Mouse (Mus musculus): ENCODE results near the gene Mllt1. TPM values are rescaled to one million over a fixed set of nuclear protein-coding genes. Genes with fewer than 3 reads are reported as not detected.
A peak's percentile ranks its signal among the peaks of the same experiment; 100 is the strongest.

Gene Mllt1
- polyA plus RNA-seq, 1 experiment, result 149 TPM

DNA sequence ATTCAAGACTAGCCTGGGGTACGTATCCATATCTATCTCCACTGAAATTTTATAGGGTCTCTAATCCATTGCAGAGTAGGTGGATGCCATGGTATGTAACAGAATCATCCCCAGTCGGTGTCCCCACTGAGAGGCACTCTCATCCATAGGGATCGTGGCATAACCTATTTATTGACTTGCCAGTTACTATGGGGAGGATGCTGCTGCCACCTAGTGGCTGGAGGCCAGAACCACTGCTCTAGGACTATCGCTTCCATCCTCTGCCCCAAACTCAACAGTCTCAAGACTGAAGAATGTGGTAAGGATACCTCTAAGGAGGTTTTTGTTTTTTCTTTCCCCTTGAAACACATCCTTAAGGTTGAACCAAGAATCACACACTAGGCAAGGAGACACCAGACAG is 77.0 kb downstream of the Mllt1 start:
- TF ChIP-seq CTCF (IDR thresholded peaks at IDR 0.05; ENCODE audit: borderline replicate concordance, extremely low read depth, insufficient read depth, insufficient read length), result peak; percentile 81; the same call in 1 of the 2 replicates
- TF ChIP-seq POLR2A (IDR thresholded peaks at IDR 0.05; ENCODE audit: borderline replicate concordance, extremely low read depth, insufficient read depth, insufficient read length, poor library complexity, severe bottlenecking), result no peak
- DNase-seq (ENCODE audit: low read depth), result peak; percentile 70

DNA sequence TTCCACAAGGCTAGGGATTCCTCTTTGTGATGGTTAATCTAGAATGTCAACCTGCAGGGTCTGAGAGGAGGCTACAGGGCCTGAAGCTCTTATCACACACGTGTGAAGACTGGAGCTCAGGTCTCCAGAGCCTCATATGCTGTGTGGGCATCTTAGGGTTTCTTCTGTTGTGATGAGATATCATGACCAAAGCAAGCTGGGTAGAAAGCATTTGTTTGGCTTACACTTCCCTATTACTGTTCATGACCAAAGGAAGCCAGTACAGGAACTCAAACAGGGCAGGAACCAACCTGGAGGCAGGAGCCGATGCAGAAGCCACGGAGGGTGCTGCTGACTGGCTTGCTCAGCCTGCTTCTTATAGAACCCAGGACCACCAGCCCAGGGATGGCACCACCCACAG is 79.8 kb downstream of the Mllt1 start:
- no peak for DNase-seq (ENCODE audit: low read depth)

DNA sequence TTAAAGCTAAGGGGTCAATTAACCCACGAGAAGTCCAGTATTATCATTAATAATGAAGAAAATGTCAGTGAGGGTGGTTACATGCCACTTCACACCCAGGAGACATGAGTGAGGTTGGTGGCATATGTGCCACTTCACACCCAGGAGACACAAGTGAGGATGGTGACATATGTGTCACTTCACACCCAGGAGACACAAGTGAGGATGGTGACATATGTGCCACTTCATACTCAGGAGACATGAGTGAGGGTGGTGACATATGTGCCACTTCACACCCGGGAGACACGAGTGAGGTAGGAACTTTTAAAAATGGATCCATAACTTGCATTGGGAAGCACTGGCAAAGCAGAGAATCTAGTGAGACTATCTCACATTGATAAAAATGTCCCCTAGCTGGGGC is 84.0 kb downstream of the Mllt1 start:
- TF ChIP-seq POLR2A (IDR thresholded peaks at IDR 0.05; ENCODE audit: borderline replicate concordance, extremely low read depth, insufficient read depth, insufficient read length, poor library complexity, severe bottlenecking) (no peak), CTCF (IDR thresholded peaks at IDR 0.05; ENCODE audit: borderline replicate concordance, extremely low read depth, insufficient read depth, insufficient read length) (no peak)
- DNase-seq (ENCODE audit: low read depth), result peak; percentile 58

More for the DNA sequence above, 79.8 kb downstream of the Mllt1 start:
- TF ChIP-seq CTCF (IDR thresholded peaks at IDR 0.05; ENCODE audit: borderline replicate concordance, extremely low read depth, insufficient read depth, insufficient read length) (no peak), POLR2A (IDR thresholded peaks at IDR 0.05; ENCODE audit: borderline replicate concordance, extremely low read depth, insufficient read depth, insufficient read length, poor library complexity, severe bottlenecking) (no peak)

DNA sequence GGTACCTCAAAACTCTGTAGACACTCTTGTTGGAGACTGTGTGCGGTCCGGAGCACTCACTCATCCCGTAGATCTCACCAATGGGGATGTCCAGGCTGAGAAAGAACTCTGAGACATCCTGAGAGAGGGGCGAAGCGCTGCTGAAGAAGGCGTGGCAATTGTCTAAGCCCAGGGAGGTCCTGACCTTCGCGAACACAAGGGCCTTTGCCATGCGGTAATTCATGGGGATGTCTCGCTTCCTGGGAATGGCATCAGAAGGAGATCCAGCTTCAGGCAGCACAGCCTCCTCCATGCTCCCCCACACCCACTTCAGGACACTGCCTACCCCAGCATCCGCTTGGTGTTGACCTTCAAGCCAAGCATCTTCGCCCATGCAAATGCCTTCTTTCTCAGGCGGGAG is 85.5 kb downstream of the Mllt1 start:
- TF ChIP-seq CTCF (IDR thresholded peaks at IDR 0.05; ENCODE audit: borderline replicate concordance, extremely low read depth, insufficient read depth, insufficient read length) (no peak), POLR2A (IDR thresholded peaks at IDR 0.05; ENCODE audit: borderline replicate concordance, extremely low read depth, insufficient read depth, insufficient read length, poor library complexity, severe bottlenecking) (no peak)
- no peak for DNase-seq (ENCODE audit: low read depth)

DNA sequence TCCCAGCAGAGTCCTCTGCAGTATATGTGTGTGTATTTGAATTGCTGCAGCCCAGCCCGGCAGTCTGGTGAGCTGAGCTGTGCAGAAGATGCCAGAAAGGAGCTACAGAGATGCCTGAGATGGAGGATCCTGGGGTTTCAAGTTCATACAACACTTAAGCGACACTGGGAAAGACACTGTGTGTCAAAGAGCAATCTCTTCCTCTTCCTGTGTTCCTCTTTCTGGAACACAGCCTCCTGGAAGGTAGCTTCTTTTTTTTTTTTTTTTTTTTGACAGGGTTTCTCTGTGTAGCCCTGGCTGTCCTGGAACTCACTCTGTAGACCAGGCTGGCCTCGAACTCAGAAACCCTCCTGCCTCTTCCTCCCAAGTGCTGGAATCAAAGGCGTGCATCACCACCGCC is 86.4 kb downstream of the Mllt1 start:
- TF ChIP-seq CTCF (IDR thresholded peaks at IDR 0.05; ENCODE audit: borderline replicate concordance, extremely low read depth, insufficient read depth, insufficient read length), result no peak
- no peak for TF ChIP-seq POLR2A (IDR thresholded peaks at IDR 0.05; ENCODE audit: borderline replicate concordance, extremely low read depth, insufficient read depth, insufficient read length, poor library complexity, severe bottlenecking)
- no peak for DNase-seq (ENCODE audit: low read depth)

DNA sequence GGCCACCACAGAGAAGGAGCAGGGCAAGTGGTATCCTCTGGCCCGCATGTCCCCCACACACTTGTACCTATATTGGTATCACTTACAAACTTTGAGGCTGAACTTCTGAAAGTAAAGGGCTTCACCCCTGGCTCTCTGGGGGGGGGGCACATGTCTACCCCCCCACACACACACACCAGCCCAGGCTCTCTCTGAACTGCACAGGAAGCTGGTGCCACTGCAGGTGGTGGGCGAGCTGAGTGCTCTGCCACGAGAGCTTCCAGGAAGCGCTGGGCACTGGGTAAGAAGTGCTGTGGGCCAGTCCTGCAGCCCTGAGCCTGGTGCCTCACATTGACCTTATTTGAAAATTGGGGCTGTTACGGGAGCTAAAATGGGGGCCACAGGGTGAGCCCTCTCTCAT is 91.5 kb downstream of the Mllt1 start:
- no peak for DNase-seq (ENCODE audit: low read depth)
- TF ChIP-seq CTCF (IDR thresholded peaks at IDR 0.05; ENCODE audit: borderline replicate concordance, extremely low read depth, insufficient read depth, insufficient read length) (no peak), POLR2A (IDR thresholded peaks at IDR 0.05; ENCODE audit: borderline replicate concordance, extremely low read depth, insufficient read depth, insufficient read length, poor library complexity, severe bottlenecking) (no peak)

Other genes with a start within 250 kb of the Mllt1 start
- 313 and 400 TPM in 2 replicates for gene Ndufa11, start 217.6 kb downstream of the Mllt1 start, polyA plus RNA-seq (2012; rRNA removed)
- 18.2 and 18.8 TPM in 2 replicates for gene Vmac, start 217.4 kb downstream of the Mllt1 start, polyA plus RNA-seq (2012; rRNA removed)
- gene Nrtn, start 177.9 kb downstream of the Mllt1 start, polyA plus RNA-seq (2012; rRNA removed), result 5.2 and 5.4 TPM in 2 replicates
- 139 and 198 TPM in 2 replicates for gene Dus3l, start 170.7 kb downstream of the Mllt1 start, polyA plus RNA-seq (2012; rRNA removed)
- 3.1 and 3.9 TPM in 2 replicates for gene Prr22, start 165.2 kb downstream of the Mllt1 start, polyA plus RNA-seq (2012; rRNA removed)
- 7.8 and 11.1 TPM in 2 replicates for gene Rfx2, start 104.4 kb downstream of the Mllt1 start, polyA plus RNA-seq (2012; rRNA removed)
- gene Acsbg2, start 61.0 kb downstream of the Mllt1 start, polyA plus RNA-seq (2012; rRNA removed), result not detected in 2 replicates
- gene 1700061G19Rik, start 59.9 kb downstream of the Mllt1 start, polyA plus RNA-seq (2012; rRNA removed), result 0.03 and 0.07 TPM in 2 replicates
- 0.18 TPM in 1 of 2 replicates, not detected in the other for gene Acer1, start 46.7 kb upstream of the Mllt1 start, polyA plus RNA-seq (2012; rRNA removed)
- gene Clpp, start 54.9 kb upstream of the Mllt1 start, polyA plus RNA-seq (2012; rRNA removed), result 151 and 219 TPM in 2 replicates
- gene Alkbh7, start 61.9 kb upstream of the Mllt1 start, polyA plus RNA-seq (2012; rRNA removed), result 30.2 and 40.4 TPM in 2 replicates
- gene Pspn, start 64.6 kb upstream of the Mllt1 start, polyA plus RNA-seq (2012; rRNA removed), result 0.28 and 0.33 TPM in 2 replicates
- 57.1 and 64.6 TPM in 2 replicates for gene Gtf2f1, start 75.9 kb upstream of the Mllt1 start, polyA plus RNA-seq (2012; rRNA removed)
- gene Gm17949, start 76.1 kb upstream of the Mllt1 start, polyA plus RNA-seq (2012; rRNA removed), result 0.08 TPM in 1 of 2 replicates, not detected in the other
- 112 and 116 TPM in 2 replicates for gene Khsrp, start 96.1 kb upstream of the Mllt1 start, polyA plus RNA-seq (2012; rRNA removed)
- gene Slc25a41, start 106.2 kb upstream of the Mllt1 start, polyA plus RNA-seq (2012; rRNA removed), result 0.12 and 0.16 TPM in 2 replicates
- gene Crb3, start 123.7 kb upstream of the Mllt1 start, polyA plus RNA-seq (2012; rRNA removed), result 2.5 and 3.2 TPM in 2 replicates
- 71.2 and 111 TPM in 2 replicates for gene Slc25a23, start 124.4 kb upstream of the Mllt1 start, polyA plus RNA-seq (2012; rRNA removed)
- 5.4 and 6.3 TPM in 2 replicates for gene Dennd1c, start 143.1 kb upstream of the Mllt1 start, polyA plus RNA-seq (2012; rRNA removed)
- gene Tubb4a, start 152.4 kb upstream of the Mllt1 start, polyA plus RNA-seq (2012; rRNA removed), result 182 and 314 TPM in 2 replicates
- 7.1 and 8.8 TPM in 2 replicates for gene Tnfsf9, start 169.9 kb upstream of the Mllt1 start, polyA plus RNA-seq (2012; rRNA removed)
- gene Cd70, start 214.4 kb upstream of the Mllt1 start, polyA plus RNA-seq (2012; rRNA removed), result 0.55 and 0.82 TPM in 2 replicates

Data from brain, embryonic 14.5 days (tissue).